Mouse (Mus musculus) central nervous system, embryonic 14 days (tissue): ENCODE data around the gene Fam111a. TPM values are rescaled to one million over a fixed set of nuclear protein-coding genes. Genes with fewer than 3 reads are reported as not detected.

Source experiments
- polyA plus RNA-seq: library from polyadenylated mRNA; depleted of rRNA; stranded (reverse); fragments of >200 nt; gene quantifications from 2 replicates; pipeline ENCODE4 v1.2.3, GENCODE M21; 2012; rRNA removed

The Fam111a gene
- 8.9 and 10.1 TPM in 2 replicates for polyA plus RNA-seq

GRCm38 (mm10) chr19:12545440-12545839, at the start of gene Fam111a:
TSS of gene Fam111a (plus strand) at chr19:12545740.

GRCm38 (mm10) chr19:12501370-12502347, 43.9 kb upstream of the Fam111a start, which contains the start of gene Dtx4:
TSS of gene Dtx4 (minus strand) at chr19:12501454.

GRCm38 (mm10) chr19:12599674-12600073, 54.1 kb downstream of the Fam111a start, which contains the start of gene Gm4952:
TSS of gene Gm4952 (plus strand) at chr19:12599974.

GRCm38 (mm10) chr19:12633176-12633575, 87.6 kb downstream of the Fam111a start, which contains the start of gene Glyat:
TSS of gene Glyat (plus strand) at chr19:12633308.

Other genes with a start within 250 kb of the Fam111a start
- gene Olfr1436, start 246.6 kb upstream of the Fam111a start, polyA plus RNA-seq: not detected in 2 replicates
- not detected in 2 replicates for gene Olfr1437, start 220.6 kb upstream of the Fam111a start, polyA plus RNA-seq
- not detected in 2 replicates for gene Olfr1438-ps1, start 209.8 kb upstream of the Fam111a start, polyA plus RNA-seq
- not detected in 2 replicates for gene Olfr1440, start 158.5 kb upstream of the Fam111a start, polyA plus RNA-seq
- gene Olfr1441, start 128.3 kb upstream of the Fam111a start, polyA plus RNA-seq: not detected in 2 replicates
- not detected in 2 replicates for gene Pfpl, start 117.8 kb upstream of the Fam111a start, polyA plus RNA-seq
- gene Mpeg1, start 85.0 kb upstream of the Fam111a start, polyA plus RNA-seq: 2.7 and 3.2 TPM in 2 replicates
- gene Dtx4, start 44.3 kb upstream of the Fam111a start, polyA plus RNA-seq: 27.7 and 29.5 TPM in 2 replicates
- gene Gm4952, start 54.2 kb downstream of the Fam111a start, polyA plus RNA-seq: 0.05 and 0.10 TPM in 2 replicates
- 0.10 TPM in 1 of 2 replicates, not detected in the other for gene Glyat, start 87.6 kb downstream of the Fam111a start, polyA plus RNA-seq
- not detected in 2 replicates for gene Olfr1442, start 124.7 kb downstream of the Fam111a start, polyA plus RNA-seq
- gene Olfr1443, start 132.4 kb downstream of the Fam111a start, polyA plus RNA-seq: not detected in 2 replicates
- not detected in 2 replicates for gene Keg1, start 150.0 kb downstream of the Fam111a start, polyA plus RNA-seq
- 3.8 and 4.0 TPM in 2 replicates for gene Cntf, start 219.9 kb downstream of the Fam111a start, polyA plus RNA-seq